ENCODE assay signal across 17 mouse cellular contexts in the genomic region with DNA sequence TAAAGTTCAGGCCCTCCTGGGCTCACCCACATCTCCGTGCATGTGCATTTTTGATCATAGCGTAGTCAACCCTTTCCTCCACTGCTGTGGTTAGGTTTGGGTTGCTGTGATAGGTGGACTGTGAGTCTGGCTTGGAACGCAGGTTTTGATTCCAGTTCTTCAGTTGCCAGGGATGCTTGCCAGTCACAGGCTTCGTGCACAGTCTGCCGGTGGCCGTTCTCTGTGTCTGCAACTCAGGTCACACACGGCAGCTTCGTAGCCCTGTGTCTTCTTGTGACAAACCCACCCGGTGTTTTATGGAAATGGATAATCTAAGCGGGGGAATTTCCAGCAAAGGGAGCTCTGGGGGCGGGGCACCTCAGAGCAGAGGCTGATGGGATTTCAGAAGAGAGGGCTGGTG.
"Had no signal": no experiment of that assay in that cellular context is flagged by ENCODE, and none has a peak within 500 bp of the region (broad histone marks: within the 10 kb centered on the region; RNA-seq: fewer than 3 reads in every experiment).

No protein-coding gene starts in this region.

- DNase-seq: retina, postnatal 1 day; right cerebral cortex, adult 18-20 months; right cerebral cortex, postnatal 14 days; right cerebral cortex, postnatal 25 days; right cerebral cortex, postnatal 4 days; spleen, adult 18-20 months; thymus, adult 18-20 months; thymus, adult 2 months; thymus, postnatal 14 days; thymus, postnatal 25 days; thymus, postnatal 36 days; thymus, postnatal 4 days had no signal

- H3K36me3 ChIP-seq: neural tube, embryonic 12.5 days; neural tube, embryonic 13.5 days; neural tube, embryonic 15.5 days; stomach, embryonic 15.5 days had no signal

- H3K4me3 ChIP-seq: neural tube, embryonic 12.5 days; neural tube, embryonic 13.5 days; neural tube, embryonic 15.5 days; stomach, embryonic 15.5 days had no signal

- H3K27ac ChIP-seq: neural tube, embryonic 12.5 days; neural tube, embryonic 13.5 days; neural tube, embryonic 15.5 days; stomach, embryonic 15.5 days; stomach, postnatal 0 days had no signal

- H3K27me3 ChIP-seq: neural tube, embryonic 12.5 days; neural tube, embryonic 13.5 days; neural tube, embryonic 15.5 days; stomach, embryonic 15.5 days had no signal

- H3K4me1 ChIP-seq: neural tube, embryonic 12.5 days; neural tube, embryonic 13.5 days; stomach, embryonic 15.5 days had no signal
